Mouse (Mus musculus) MEL (cell line): Measurements from ENCODE around the gene Armc7. TPM values are rescaled to one million over a fixed set of nuclear protein-coding genes. Genes with fewer than 3 reads are reported as not detected.

ENCODE experiments used
- DNase-seq: peaks from one replicate; pipeline ENCODE4 v3.0.0; 2011; ENCODE audit warnings: low read depth, low spot score
- H3K27ac ChIP-seq: 2 replicates; pipeline ENCODE4 v1.5.1; 2012; ENCODE audit warnings: low read depth, mild to moderate bottlenecking, control low read depth, low read length, moderate library complexity; ENCODE audit not compliant: control insufficient read depth
- H3K27me3 ChIP-seq, 2 experiments: fragments of 150-350 bp in 1 of 2; sonication (generic) in 1 of 2; 2 replicates each; pipeline ENCODE4 v1.6.1; 2012; ENCODE audit warnings: low read length in 2 of 2, mild to moderate bottlenecking in 2 of 2, improper control_type of control experiment in 1 of 2, moderate library complexity in 1 of 2; ENCODE audit not compliant: insufficient read depth in 2 of 2, control insufficient read depth in 1 of 2
- H3K36me3 ChIP-seq, 2 experiments: 2 replicates each; pipeline ENCODE4 v1.6.1; 2012 to 2014; ENCODE audit warnings: low read length in 2 of 2, improper control_type of control experiment in 1 of 2, inconsistent platforms in 1 of 2, mild to moderate bottlenecking in 1 of 2; ENCODE audit not compliant: insufficient read depth in 2 of 2, control insufficient read depth in 1 of 2
- H3K4me1 ChIP-seq, 2 experiments: fragments of 150-350 bp in 1 of 2; sonication (generic) in 1 of 2; 2 replicates each; pipeline ENCODE4 v1.6.1; 2012; ENCODE audit warnings: low read length in 2 of 2, improper control_type of control experiment in 1 of 2, mild to moderate bottlenecking in 1 of 2; ENCODE audit not compliant: insufficient read depth in 2 of 2, control insufficient read depth in 1 of 2
- H3K4me3 ChIP-seq, 2 experiments: fragments of 150-350 bp in 1 of 2; sonication (generic) in 1 of 2; 2 replicates each; pipeline ENCODE4 v1.5.1; 2012; ENCODE audit warnings: low read depth in 2 of 2, low read length in 2 of 2, mild to moderate bottlenecking in 2 of 2, moderate library complexity in 2 of 2, control low read depth in 1 of 2, improper control_type of control experiment in 1 of 2; ENCODE audit not compliant: control insufficient read depth in 1 of 2, insufficient read depth in 1 of 2
- H3K79me2 ChIP-seq: 2 replicates; pipeline ENCODE4 v1.6.1; 2012; ENCODE audit warnings: mild to moderate bottlenecking, low read length, moderate library complexity; ENCODE audit not compliant: control insufficient read depth, poor library complexity, insufficient read depth
- H3K9ac ChIP-seq: 2 replicates; pipeline ENCODE4 v1.6.1; 2012; ENCODE audit warnings: low read depth, mild to moderate bottlenecking, control low read depth, low read length, moderate library complexity; ENCODE audit not compliant: control insufficient read depth, poor library complexity, severe bottlenecking
- H3K9me3 ChIP-seq: fragments of 150-350 bp; sonication (generic); replicated peaks from 2 replicates; pipeline ENCODE4 v1.6.1; 2012; ENCODE audit warnings: mild to moderate bottlenecking, low read length, improper control_type of control experiment, moderate library complexity; ENCODE audit not compliant: insufficient read depth
- BHLHE40 ChIP-seq: IDR thresholded peaks from 2 replicates; pipeline ENCODE4 v1.6.1; 2012; ENCODE audit warnings: low read depth, mild to moderate bottlenecking, inconsistent platforms, low read length, improper control_type of control experiment, borderline replicate concordance
- CTCF ChIP-seq, 3 experiments: IDR thresholded peaks in 2 of 3; conservative IDR thresholded peaks in 1 of 3; 2 replicates each; pipeline ENCODE4 v1.5.1; 2011 to 2012; ENCODE audit warnings: low read length in 3 of 3, low read depth in 2 of 3, mild to moderate bottlenecking in 2 of 3, improper control_type of control experiment in 1 of 3, inconsistent platforms in 1 of 3, mixed read lengths in 1 of 3, moderate library complexity in 1 of 3; ENCODE audit not compliant: control insufficient read depth in 1 of 3, insufficient read depth in 1 of 3, poor library complexity in 1 of 3, severe bottlenecking in 1 of 3
- ELF1 ChIP-seq: IDR thresholded peaks from 2 replicates; pipeline ENCODE4 v1.6.1; 2014; ENCODE audit warnings: low read depth, mild to moderate bottlenecking, inconsistent platforms, low read length, improper control_type of control experiment, moderate library complexity
- EP300 ChIP-seq, 2 experiments: IDR thresholded peaks; 2 replicates each; pipeline ENCODE4 v1.6.1; 2011; ENCODE audit warnings: improper control_type of control experiment in 2 of 2, low read length in 2 of 2, low read depth in 1 of 2, mild to moderate bottlenecking in 1 of 2
- ETS1 ChIP-seq: IDR thresholded peaks from 2 replicates; pipeline ENCODE4 v1.6.1; 2012; ENCODE audit warnings: low read depth, mild to moderate bottlenecking, inconsistent platforms, low read length, improper control_type of control experiment, moderate library complexity
- GABPA ChIP-seq: IDR thresholded peaks from 2 replicates; pipeline ENCODE4 v1.6.1; 2012; ENCODE audit warnings: low read depth, mild to moderate bottlenecking, inconsistent platforms, low read length, improper control_type of control experiment, moderate library complexity
- GATA1 ChIP-seq: IDR thresholded peaks from 2 replicates; pipeline ENCODE4 v1.6.1; 2011; ENCODE audit warnings: low read depth, low read length, improper control_type of control experiment
- HCFC1 ChIP-seq: IDR thresholded peaks from 2 replicates; pipeline ENCODE4 v1.6.1; 2012; ENCODE audit warnings: low read depth, mild to moderate bottlenecking, inconsistent platforms, low read length, improper control_type of control experiment, moderate library complexity
- JUND ChIP-seq: IDR thresholded peaks from 2 replicates; pipeline ENCODE4 v1.6.1; 2011; ENCODE audit warnings: low read depth, mild to moderate bottlenecking, improper control_type of control experiment, low read length
- KAT2A ChIP-seq: conservative IDR thresholded peaks from 2 replicates; pipeline ENCODE4 v1.6.1; 2012; ENCODE audit warnings: low read depth, low read length, improper control_type of control experiment, inconsistent platforms
- MAFK ChIP-seq: IDR thresholded peaks from 2 replicates; pipeline ENCODE4 v1.6.1; 2011; ENCODE audit warnings: low read depth, mild to moderate bottlenecking, low read length, improper control_type of control experiment, borderline replicate concordance
- MAX ChIP-seq: IDR thresholded peaks from 2 replicates; pipeline ENCODE4 v1.6.1; 2011; ENCODE audit warnings: low read length, improper control_type of control experiment
- MAZ ChIP-seq: IDR thresholded peaks from 2 replicates; pipeline ENCODE4 v1.6.1; 2012; ENCODE audit warnings: low read depth, mild to moderate bottlenecking, inconsistent platforms, low read length, improper control_type of control experiment
- MEF2A ChIP-seq: IDR thresholded peaks from 2 replicates; pipeline ENCODE4 v1.6.1; 2014; ENCODE audit warnings: low read depth, mild to moderate bottlenecking, inconsistent platforms, low read length, improper control_type of control experiment; ENCODE audit not compliant: poor library complexity, insufficient replicate concordance, severe bottlenecking; ENCODE audit errors: extremely low read depth
- MXI1 ChIP-seq: IDR thresholded peaks from 2 replicates; pipeline ENCODE4 v1.6.1; 2011; ENCODE audit warnings: mild to moderate bottlenecking, low read depth, low read length, improper control_type of control experiment
- MYC ChIP-seq: IDR thresholded peaks from 2 replicates; pipeline ENCODE4 v1.6.1; 2011; ENCODE audit warnings: low read depth, mild to moderate bottlenecking, low read length, improper control_type of control experiment, moderate library complexity
- NELFE ChIP-seq: IDR thresholded peaks from 2 replicates; pipeline ENCODE4 v1.6.1; 2011; ENCODE audit warnings: low read depth, low read length, improper control_type of control experiment
- POLR2AphosphoS2 ChIP-seq: IDR thresholded peaks from 2 replicates; pipeline ENCODE4 v1.6.1; 2011; ENCODE audit warnings: low read length, improper control_type of control experiment
- POLR2AphosphoS5 ChIP-seq: IDR thresholded peaks from 2 replicates; pipeline ENCODE4 v1.6.1; 2012; ENCODE audit warnings: low read depth, borderline replicate concordance, mild to moderate bottlenecking, inconsistent platforms, low read length, moderate library complexity, mixed read lengths
- RAD21 ChIP-seq: IDR thresholded peaks from 2 replicates; pipeline ENCODE4 v1.6.1; 2011; ENCODE audit warnings: mild to moderate bottlenecking, low read depth, low read length, improper control_type of control experiment
- SIN3A ChIP-seq: IDR thresholded peaks from 2 replicates; pipeline ENCODE4 v1.6.1; 2012; ENCODE audit warnings: low read length, improper control_type of control experiment, inconsistent platforms
- TAL1 ChIP-seq: IDR thresholded peaks from 2 replicates; pipeline ENCODE4 v1.6.1; 2012; ENCODE audit warnings: mild to moderate bottlenecking, inconsistent platforms, low read length, moderate library complexity, mixed read lengths
- TCF12 ChIP-seq: IDR thresholded peaks from 2 replicates; pipeline ENCODE4 v1.6.1; 2014; ENCODE audit warnings: low read depth, mild to moderate bottlenecking, inconsistent platforms, low read length, improper control_type of control experiment, moderate library complexity
- UBTF ChIP-seq: IDR thresholded peaks from 2 replicates; pipeline ENCODE4 v1.6.1; 2012; ENCODE audit warnings: low read depth, mild to moderate bottlenecking, inconsistent platforms, low read length, improper control_type of control experiment, moderate library complexity, borderline replicate concordance; ENCODE audit not compliant: insufficient read depth
- USF1 ChIP-seq: IDR thresholded peaks from 2 replicates; pipeline ENCODE4 v1.6.1; 2014; ENCODE audit warnings: low read depth, mild to moderate bottlenecking, inconsistent platforms, low read length, improper control_type of control experiment, moderate library complexity
- USF2 ChIP-seq, 2 experiments: IDR thresholded peaks; 2 replicates each; pipeline ENCODE4 v1.6.1; 2011 to 2012; ENCODE audit warnings: improper control_type of control experiment in 2 of 2, low read length in 2 of 2, borderline replicate concordance in 1 of 2, inconsistent platforms in 1 of 2, low read depth in 1 of 2, mild to moderate bottlenecking in 1 of 2; ENCODE audit not compliant: insufficient read depth in 1 of 2
- ZC3H11A ChIP-seq: IDR thresholded peaks from 2 replicates; pipeline ENCODE4 v1.6.1; 2012; ENCODE audit warnings: low read depth, mild to moderate bottlenecking, inconsistent platforms, low read length, improper control_type of control experiment
- ZKSCAN1 ChIP-seq: IDR thresholded peaks from 2 replicates; pipeline ENCODE4 v1.6.1; 2012; ENCODE audit warnings: low read depth, mild to moderate bottlenecking, inconsistent platforms, low read length, improper control_type of control experiment, moderate library complexity
- ZNF384 ChIP-seq: IDR thresholded peaks from 2 replicates; pipeline ENCODE4 v1.6.1; 2012; ENCODE audit warnings: low read depth, mild to moderate bottlenecking, inconsistent platforms, low read length, improper control_type of control experiment
- polyA plus RNA-seq, 2 experiments: library from polyadenylated mRNA; stranded (reverse) in 1 of 2; unstranded in 1 of 2; fragments of >175 nt in 1 of 2; fragments of >200 nt in 1 of 2; gene quantifications; 2 replicates each; pipeline versions ENCODE4 v1.2.1 to v1.2.4; 2012; ENCODE audit warnings: low replicate concordance in 2 of 2, low read depth in 1 of 2; ENCODE audit not compliant: insufficient read length in 2 of 2, insufficient read depth in 1 of 2, missing spikeins in 1 of 2
- total RNA-seq: library from RNA; depleted of rRNA; stranded (reverse); fragments of 300-350 nt; gene quantifications from 2 replicates; pipeline ENCODE4 v1.2.3, GENCODE M21; 2012

Gene Armc7
- total and polyA plus RNA-seq, 3 experiments: 9.1 to 13.1 TPM; not detected in 1

- Histone ChIP-seq H3K36me3 (no peaks in the 10 kb centered on the region; a peak in 2 of 4 replicates), H3K4me1 (no peaks in the 10 kb centered on the region), H3K79me2 (no peaks in the 10 kb centered on the region), H3K27me3 (no peaks in the 10 kb centered on the region), H3K9ac (no peak overlapping the region), H3K9me3 (no peaks in the 10 kb centered on the region), H3K4me3 (no peak overlapping the region), H3K27ac (no peak overlapping the region)
- no peak for TF ChIP-seq MXI1
- TF ChIP-seq MAFK: no peak
- no peak for TF ChIP-seq KAT2A
- TF ChIP-seq RAD21: no peak
- no peak for TF ChIP-seq ZC3H11A
- no peak for TF ChIP-seq ELF1
- no peak for TF ChIP-seq HCFC1
- no peak for TF ChIP-seq POLR2AphosphoS2
- no peak for TF ChIP-seq SIN3A
- TF ChIP-seq NELFE: no peak
- no peak for TF ChIP-seq TAL1
- no peak for TF ChIP-seq JUND
- TF ChIP-seq MAZ: no peak
- no peak for TF ChIP-seq ZKSCAN1
- TF ChIP-seq USF2 (IDR thresholded peaks at IDR 0.05; ENCODE audit: borderline replicate concordance in 1 of 2, insufficient read depth in 1 of 2, low read depth in 1 of 2, low read length in 2 of 2): no peak
- no peak for TF ChIP-seq ZNF384
- no peak for TF ChIP-seq MAX
- no peak for TF ChIP-seq MEF2A
- no peak for TF ChIP-seq POLR2AphosphoS5
- no peak for TF ChIP-seq EP300 (IDR thresholded peaks at IDR 0.05; ENCODE audit: low read depth in 1 of 2, low read length in 2 of 2)
- no peak for DNase-seq
Observed at GRCm38 (mm10) chr11:115429307-115429706, 46.2 kb upstream of the Armc7 start.

GRCm38 (mm10) chr11:115430561-115430960, 44.9 kb upstream of the Armc7 start:
- no peak for TF ChIP-seq POLR2AphosphoS5
- no peak for TF ChIP-seq ETS1
- no peak for TF ChIP-seq TCF12
- no peak for TF ChIP-seq USF2 (IDR thresholded peaks at IDR 0.05; ENCODE audit: borderline replicate concordance in 1 of 2, insufficient read depth in 1 of 2, low read depth in 1 of 2, low read length in 2 of 2)
- no peak for TF ChIP-seq UBTF
- TF ChIP-seq JUND: no peak
- no peak for TF ChIP-seq CTCF (IDR thresholded peaks at IDR 0.05 in 2 of 3, conservative IDR thresholded peaks at IDR 0.05 in 1 of 3; ENCODE audit: control insufficient read depth in 1 of 3, insufficient read depth in 1 of 3, low read depth in 2 of 3, low read length in 3 of 3, poor library complexity in 1 of 3, severe bottlenecking in 1 of 3)
- no peak for TF ChIP-seq SIN3A
- TF ChIP-seq ZC3H11A: no peak
- TF ChIP-seq TAL1: no peak
- no peak for TF ChIP-seq GATA1
- TF ChIP-seq GABPA: no peak
- TF ChIP-seq MYC: no peak
- TF ChIP-seq BHLHE40: no peak
- TF ChIP-seq MAFK: no peak
- TF ChIP-seq USF1: no peak
- no peaks in the 10 kb centered on the region for H3K4me1 ChIP-seq
- no peaks in the 10 kb centered on the region for H3K79me2 ChIP-seq
- H3K36me3 ChIP-seq: no peaks in the 10 kb centered on the region; a peak in 2 of 4 replicates
- DNase-seq: no peak
- no peak overlapping the region for H3K27ac ChIP-seq
- H3K9me3 ChIP-seq: no peaks in the 10 kb centered on the region
- no peak overlapping the region for H3K4me3 ChIP-seq
- no peak overlapping the region for H3K9ac ChIP-seq
- H3K27me3 ChIP-seq: no peaks in the 10 kb centered on the region
